Mouse (Mus musculus) central nervous system, embryonic 18 days (tissue): ENCODE measurements around the gene Kbtbd13. TPM values are rescaled to one million over a fixed set of nuclear protein-coding genes. Genes with fewer than 3 reads are reported as not detected.

Source experiments
- polyA plus RNA-seq: library from polyadenylated mRNA; depleted of rRNA; stranded (reverse); fragments of >200 nt; gene quantifications from 2 replicates; pipeline ENCODE4 v1.2.3, GENCODE M21; 2012; rRNA removed

Gene Kbtbd13
- polyA plus RNA-seq: 0.71 and 0.73 TPM in 2 replicates

DNA sequence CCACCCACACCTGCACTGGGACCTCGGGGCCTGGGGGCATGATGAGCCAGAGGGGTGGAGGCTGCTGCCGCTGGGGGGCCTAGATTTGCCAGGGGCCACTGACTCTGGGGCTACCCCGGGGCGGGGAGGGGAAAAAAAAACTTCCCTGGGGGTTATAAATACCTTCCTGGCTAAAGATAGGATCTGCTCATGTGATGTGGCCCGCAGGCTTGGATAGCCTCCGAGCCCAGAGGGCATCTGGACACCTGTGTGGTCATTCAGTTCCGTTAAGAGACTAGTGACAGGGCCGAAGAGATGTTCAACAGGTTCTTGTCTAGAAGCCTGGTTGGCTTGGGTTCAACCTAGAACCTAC, at the start of gene Kbtbd13:
Gene Kbtbd13, minus strand, starts transcription at position 40 of the 352 bp plus-strand sequence.

DNA sequence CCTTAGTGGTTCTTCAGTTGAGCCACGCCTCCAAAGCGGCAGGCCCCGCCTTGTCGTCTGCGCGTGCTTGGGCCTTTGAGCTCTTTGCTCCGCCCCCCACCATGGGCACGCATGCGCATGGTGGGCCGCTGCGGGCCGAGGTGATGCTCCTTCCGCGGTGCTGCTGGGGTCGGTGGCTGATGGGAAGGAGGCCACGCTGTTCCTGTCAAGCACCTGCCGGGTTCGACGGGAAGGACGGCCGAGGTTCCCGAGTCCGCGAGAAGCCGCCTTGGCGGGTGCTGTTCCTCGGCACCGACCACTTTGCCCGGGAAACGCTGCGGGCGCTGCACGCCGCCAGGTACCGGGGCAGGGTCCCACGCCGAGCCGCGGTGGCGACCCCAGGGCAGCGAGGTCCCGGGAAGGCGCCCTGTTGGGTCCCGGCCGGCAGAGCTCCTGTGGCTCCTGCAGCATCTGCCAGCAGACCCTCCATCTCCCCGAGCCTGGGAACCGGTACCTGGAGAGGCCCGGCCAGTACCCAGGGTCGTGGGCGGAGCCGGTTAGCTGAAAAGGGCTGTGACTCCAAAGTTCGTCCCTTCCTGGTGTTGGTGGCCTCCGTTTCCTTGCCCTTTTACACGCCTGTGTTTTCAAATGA, 44.3 kb upstream of the Kbtbd13 start, which contains the start of gene Mtfmt:
Gene Mtfmt, plus strand, starts transcription at position 112 of the 631 bp plus-strand sequence.

GRCm38 (mm10) chr9:65422760-65423501, 31.5 kb upstream of the Kbtbd13 start, which contains the start of gene Slc51b:
Gene Slc51b, minus strand, starts transcription at chr9:65422955.

DNA sequence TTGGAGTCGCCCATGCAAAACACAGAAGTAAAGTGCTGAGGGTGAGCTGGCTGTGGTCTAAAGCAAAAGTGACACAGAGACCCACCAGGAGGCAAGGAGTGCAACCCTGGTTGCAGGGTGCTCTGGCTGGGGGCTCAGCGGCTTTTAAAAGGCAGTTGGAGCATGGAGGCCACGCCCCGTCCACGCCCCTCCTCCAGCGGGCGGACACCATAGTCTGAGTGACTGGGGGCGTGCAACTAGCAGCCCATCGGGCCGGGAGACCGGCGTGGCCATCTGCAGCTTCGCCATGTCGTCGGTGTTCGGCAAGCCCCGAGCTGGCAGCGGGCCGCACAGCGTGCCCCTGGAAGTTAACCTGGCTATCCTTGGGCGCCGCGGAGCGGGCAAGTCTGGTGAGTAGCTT, 6.8 kb upstream of the Kbtbd13 start, which contains the start of gene Rasl12:
Gene Rasl12, plus strand, starts transcription at position 228 of the 400 bp plus-strand sequence.

DNA sequence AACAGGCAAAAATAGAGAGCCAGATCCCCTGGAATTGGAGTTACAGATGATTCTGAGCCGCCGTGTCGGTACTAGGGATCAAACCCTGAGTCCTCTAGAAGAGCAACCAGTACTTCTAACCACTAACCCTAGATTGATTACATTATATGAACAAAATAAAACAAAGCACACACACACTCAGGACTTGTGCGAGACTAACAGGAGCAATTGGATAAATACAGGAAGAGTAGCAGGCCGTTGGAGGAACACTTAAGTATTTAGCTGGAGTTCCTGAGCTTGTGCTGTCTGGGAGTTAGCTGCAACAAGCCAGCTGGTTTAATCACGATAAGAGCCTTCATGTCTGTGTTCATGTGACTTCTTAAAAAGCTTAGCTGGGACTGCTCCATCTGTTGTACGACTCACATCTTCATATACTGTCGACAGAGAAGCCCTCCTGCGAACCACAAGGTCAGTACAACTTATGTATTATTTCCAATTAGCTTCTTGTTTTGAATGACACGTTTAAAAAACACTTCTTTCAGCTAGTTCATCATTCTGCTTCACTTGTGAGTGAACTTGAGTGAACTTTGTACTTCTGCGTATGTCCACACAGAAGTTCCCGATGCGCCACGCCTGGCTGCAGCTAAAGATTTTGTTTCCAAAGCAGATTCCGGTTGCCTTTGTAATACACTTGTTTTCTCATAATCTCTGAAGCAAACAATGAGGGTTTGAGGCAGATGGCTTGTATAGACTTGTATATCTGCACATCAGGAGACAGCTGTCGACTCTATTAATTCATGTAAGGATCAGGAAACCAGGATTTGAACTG, 30.6 kb downstream of the Kbtbd13 start, which contains the start of gene Ubap1l:
Gene Ubap1l, plus strand, starts transcription at position 401 of the 808 bp plus-strand sequence.

DNA sequence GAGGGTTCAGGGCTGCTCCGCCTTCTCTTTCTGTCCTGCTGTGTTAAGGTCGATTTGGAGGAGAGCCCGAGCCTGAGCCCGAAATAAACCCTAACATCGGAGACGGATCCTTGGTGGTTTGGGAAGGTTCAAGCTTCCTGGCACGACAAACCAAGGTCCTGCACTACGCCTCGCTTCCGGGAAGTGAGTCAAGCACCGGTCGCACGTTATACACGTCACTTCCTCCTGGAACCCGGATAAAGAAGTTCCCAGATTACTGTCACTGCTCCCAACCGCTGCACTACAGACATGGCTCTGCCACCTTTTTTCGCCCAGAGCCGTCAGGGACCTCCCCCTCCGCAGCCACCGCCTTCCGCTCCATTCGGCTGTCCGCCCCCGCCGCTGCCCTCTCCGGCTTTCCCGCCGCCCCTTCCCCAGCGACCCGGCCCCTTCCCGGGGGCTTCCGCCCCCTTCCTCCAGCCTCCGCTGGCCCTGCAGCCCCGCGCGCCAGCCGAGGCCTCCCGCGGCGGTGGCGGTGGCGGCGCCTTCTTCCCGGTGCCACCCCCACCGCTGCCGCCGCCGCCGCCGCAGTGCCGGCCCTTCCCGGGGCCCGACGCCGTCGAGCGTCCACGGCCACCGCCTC, 45.5 kb downstream of the Kbtbd13 start, which contains the start of gene Pdcd7:
Gene Pdcd7, plus strand, starts transcription at position 251 of the 622 bp plus-strand sequence.

Other genes starting within 250 kb of the Kbtbd13 start
- 7.1 and 7.2 TPM in 2 replicates for gene Parp16, start 196.3 kb downstream of the Kbtbd13 start, polyA plus RNA-seq
- gene Cilp, start 126.5 kb downstream of the Kbtbd13 start, polyA plus RNA-seq: 0.17 and 0.44 TPM in 2 replicates
- gene Clpx, start 97.4 kb downstream of the Kbtbd13 start, polyA plus RNA-seq: 18.9 and 21.6 TPM in 2 replicates
- 14.4 and 15.0 TPM in 2 replicates for gene Pdcd7, start 45.5 kb downstream of the Kbtbd13 start, polyA plus RNA-seq
- gene Ubap1l, start 30.6 kb downstream of the Kbtbd13 start, polyA plus RNA-seq: 10.0 and 13.3 TPM in 2 replicates
- gene Rasl12, start 6.9 kb upstream of the Kbtbd13 start, polyA plus RNA-seq: 6.5 and 7.2 TPM in 2 replicates
- gene Slc51b, start 31.3 kb upstream of the Kbtbd13 start, polyA plus RNA-seq: not detected in 2 replicates
- 22.2 and 23.2 TPM in 2 replicates for gene Mtfmt, start 44.1 kb upstream of the Kbtbd13 start, polyA plus RNA-seq
- gene Spg21, start 69.3 kb upstream of the Kbtbd13 start, polyA plus RNA-seq: 45.7 and 50.9 TPM in 2 replicates
- gene Ankdd1a, start 128.5 kb upstream of the Kbtbd13 start, polyA plus RNA-seq: 2.4 and 2.9 TPM in 2 replicates
- 4.1 and 4.8 TPM in 2 replicates for gene Plekho2, start 188.4 kb upstream of the Kbtbd13 start, polyA plus RNA-seq
- 2.2 and 2.4 TPM in 2 replicates for gene Pif1, start 195.5 kb upstream of the Kbtbd13 start, polyA plus RNA-seq
- 3.1 and 3.3 TPM in 2 replicates for gene Rbpms2, start 238.0 kb upstream of the Kbtbd13 start, polyA plus RNA-seq